Mouse (Mus musculus) E14TG2a.4 (cell line): Measurements from ENCODE around the gene Irx3.

ENCODE experiments used
- H3K27me3 ChIP-seq: 2 replicates; pipeline ENCODE4 v1.6.1; 2014; ENCODE audit warnings: low read length, control low read depth; ENCODE audit not compliant: insufficient read depth
- H3K36me3 ChIP-seq: 2 replicates; pipeline ENCODE4 v1.6.1; 2014; ENCODE audit warnings: low read length, control low read depth; ENCODE audit not compliant: insufficient read depth
- H3K4me1 ChIP-seq: replicated peaks from 2 replicates; pipeline ENCODE4 v1.6.1; 2014; ENCODE audit warnings: low read depth, low read length, control low read depth
- H3K4me3 ChIP-seq: replicated peaks from 2 replicates; pipeline ENCODE4 v1.5.1; 2014; ENCODE audit warnings: mild to moderate bottlenecking, low read length
- H3K9me3 ChIP-seq: 2 replicates; pipeline ENCODE4 v1.6.1; 2014; ENCODE audit warnings: low read length, control low read depth
- CTCF ChIP-seq: conservative IDR thresholded peaks from 2 replicates; pipeline ENCODE4 v1.5.1; 2014; ENCODE audit warnings: low read length
- NANOG ChIP-seq: IDR thresholded peaks from 2 replicates; pipeline ENCODE4 v1.6.1; 2014; ENCODE audit warnings: borderline replicate concordance, low read length, mixed read lengths
- POU5F1 ChIP-seq: IDR thresholded peaks from 2 replicates; pipeline ENCODE4 v1.6.1; 2014; ENCODE audit warnings: low read length, borderline replicate concordance

The Irx3 gene

DNA sequence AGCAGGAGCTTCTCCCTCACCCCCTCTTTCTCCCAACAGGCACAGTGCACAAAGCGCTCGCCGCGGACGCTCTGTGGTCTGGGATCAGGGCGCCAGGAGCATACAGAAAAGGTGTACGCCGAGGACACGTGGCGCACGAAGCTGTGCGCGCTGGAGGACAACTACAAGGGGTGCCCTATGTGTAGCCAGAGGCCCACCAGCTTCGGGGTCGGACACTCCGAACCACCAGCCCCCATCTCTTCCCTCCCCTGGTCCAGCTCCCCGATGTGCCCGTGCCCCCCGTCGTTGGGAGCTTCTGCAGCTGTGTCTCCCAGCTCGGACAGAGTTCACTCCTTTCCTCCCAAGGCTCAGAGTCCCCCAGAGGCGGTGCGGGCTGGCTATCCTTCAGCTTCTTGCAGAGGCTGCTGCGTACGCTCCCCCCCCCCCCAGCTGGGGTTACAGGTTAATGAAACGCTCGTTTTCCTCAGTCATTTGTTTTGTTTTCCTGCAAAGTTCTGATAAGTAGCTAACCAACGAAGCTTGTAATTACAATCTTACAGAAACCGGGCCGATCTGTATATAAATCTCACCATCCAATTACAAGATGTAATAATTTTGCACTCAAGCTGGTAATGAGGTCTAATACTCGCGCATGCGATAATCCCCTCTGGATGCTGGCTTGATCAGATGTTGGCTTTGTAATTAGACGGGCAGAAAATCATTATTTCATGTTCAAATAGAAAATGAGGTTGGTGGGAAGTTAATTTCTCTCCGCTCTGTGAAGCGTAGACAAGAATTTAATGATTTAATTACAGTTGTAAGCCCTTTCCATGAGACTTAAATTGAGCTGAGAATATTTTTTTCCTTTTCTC is 2.8 kb upstream of the Irx3 start:
- Histone ChIP-seq H3K4me1 (peaks cover 54% of the 10 kb centered on the region), H3K27me3 (peaks cover 94% of the 10 kb centered on the region), H3K9me3 (peaks cover 7% of the 10 kb centered on the region; the same call in 1 of the 2 replicates), H3K36me3 (no peaks in the 10 kb centered on the region), H3K4me3 (peak overlapping the region; percentile 53; the same call in 1 of the 2 replicates)
- TF ChIP-seq POU5F1 (no peak), CTCF (no peak), NANOG (no peak)

DNA sequence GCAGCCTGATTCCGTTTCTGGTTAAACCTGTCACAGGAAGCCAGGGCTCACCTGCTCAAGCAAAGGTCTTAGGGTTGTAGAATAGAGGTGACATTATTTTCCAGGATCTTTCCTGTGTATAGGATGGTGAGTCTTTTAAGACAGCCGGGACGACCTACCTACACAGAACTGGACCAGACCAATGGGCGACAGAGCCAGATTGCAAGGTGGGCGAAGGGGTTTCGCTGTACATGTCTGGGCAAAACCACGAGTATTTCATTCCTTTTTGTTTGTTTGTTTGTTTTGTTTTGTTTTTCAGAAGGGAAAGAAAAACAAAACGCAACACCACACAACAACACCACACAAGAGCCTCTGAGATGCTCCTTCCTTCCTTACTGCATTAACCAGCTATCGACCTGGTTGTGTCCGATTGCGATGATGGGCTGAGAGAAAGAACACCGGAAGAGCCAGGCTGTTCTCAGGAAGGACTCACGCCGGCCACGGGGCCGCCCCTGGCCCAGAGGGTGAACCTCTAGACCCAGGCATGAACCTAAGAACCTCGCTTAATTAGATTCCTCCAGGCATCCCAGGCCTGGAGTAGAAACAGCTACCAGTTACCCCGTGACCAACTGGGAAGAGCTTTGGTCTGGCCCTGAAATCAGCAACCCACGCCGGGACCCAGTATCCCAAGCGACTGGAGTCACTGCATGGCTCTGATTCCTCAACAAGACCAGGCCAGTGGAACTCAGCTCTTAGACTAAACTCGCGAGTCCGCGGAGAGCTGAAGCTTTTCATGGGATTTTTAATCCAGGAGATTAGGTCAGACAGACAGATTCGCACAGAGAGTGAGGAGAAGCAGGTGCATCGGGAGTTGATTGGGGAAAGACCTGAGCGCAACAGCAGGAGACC is 1.9 kb upstream of the Irx3 start:
- Histone ChIP-seq H3K36me3 (no peaks in the 10 kb centered on the region), H3K9me3 (peaks cover 3% of the 10 kb centered on the region; the same call in 1 of the 2 replicates), H3K4me3 (peak overlapping the region; percentile 53; the same call in 1 of the 2 replicates), H3K27me3 (peaks cover 94% of the 10 kb centered on the region), H3K4me1 (peaks cover 61% of the 10 kb centered on the region)
- TF ChIP-seq POU5F1 (no peak), NANOG (no peak), CTCF (no peak)

DNA sequence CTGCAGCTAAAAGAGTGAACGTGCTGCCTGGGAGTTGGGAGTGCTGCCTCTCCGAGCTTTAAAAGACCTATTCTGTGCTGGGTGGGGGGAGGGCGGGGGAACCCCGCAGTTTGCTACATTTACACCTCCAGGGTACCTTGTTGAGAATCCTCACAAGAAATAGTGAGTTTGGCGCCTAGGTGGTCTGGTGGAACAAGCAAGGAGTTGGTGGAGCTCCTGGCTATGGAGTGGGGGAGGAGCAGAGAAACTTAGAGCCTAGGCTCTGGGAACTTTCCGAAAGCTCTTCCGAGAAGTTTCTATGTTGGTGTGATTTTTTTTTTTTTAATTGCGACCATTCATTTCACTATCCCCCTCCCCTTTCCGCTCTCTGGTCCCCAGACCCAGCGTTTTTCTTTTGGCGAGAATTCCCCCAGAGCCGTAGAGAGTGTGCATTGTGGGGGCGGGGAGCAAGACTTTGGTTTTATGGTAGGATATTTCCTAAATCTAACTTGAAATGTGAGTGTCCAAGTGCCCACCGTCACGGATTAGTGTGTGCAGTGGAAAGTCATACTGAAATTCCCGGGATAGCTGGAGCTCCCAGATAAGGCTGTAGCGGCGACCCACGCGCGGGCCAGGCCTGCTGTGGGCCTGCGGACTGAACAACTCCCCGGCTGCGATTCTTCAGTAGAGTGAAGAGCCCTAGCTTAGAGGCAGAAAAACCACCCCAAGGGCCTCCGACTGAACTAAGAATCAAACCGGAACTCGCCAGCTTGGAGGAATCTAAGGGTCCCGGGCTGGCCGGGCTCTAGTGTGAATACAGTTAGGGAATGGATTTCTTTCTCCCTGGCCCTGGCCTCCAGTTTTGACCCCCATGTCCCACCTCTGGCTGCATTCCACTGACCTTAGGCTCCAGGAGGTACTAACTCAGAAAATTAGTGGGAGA is 795 bp upstream of the Irx3 start:
- H3K4me3 ChIP-seq, result peak overlapping the region; percentile 79; the same call in 1 of the 2 replicates
- peaks cover 68% of the 10 kb centered on the region for H3K4me1 ChIP-seq
- peaks cover 94% of the 10 kb centered on the region for H3K27me3 ChIP-seq
- no peak for TF ChIP-seq POU5F1
- TF ChIP-seq NANOG, result no peak
- no peak for TF ChIP-seq CTCF
- no peaks in the 10 kb centered on the region for H3K36me3 ChIP-seq
- H3K9me3 ChIP-seq, result no peaks in the 10 kb centered on the region

DNA sequence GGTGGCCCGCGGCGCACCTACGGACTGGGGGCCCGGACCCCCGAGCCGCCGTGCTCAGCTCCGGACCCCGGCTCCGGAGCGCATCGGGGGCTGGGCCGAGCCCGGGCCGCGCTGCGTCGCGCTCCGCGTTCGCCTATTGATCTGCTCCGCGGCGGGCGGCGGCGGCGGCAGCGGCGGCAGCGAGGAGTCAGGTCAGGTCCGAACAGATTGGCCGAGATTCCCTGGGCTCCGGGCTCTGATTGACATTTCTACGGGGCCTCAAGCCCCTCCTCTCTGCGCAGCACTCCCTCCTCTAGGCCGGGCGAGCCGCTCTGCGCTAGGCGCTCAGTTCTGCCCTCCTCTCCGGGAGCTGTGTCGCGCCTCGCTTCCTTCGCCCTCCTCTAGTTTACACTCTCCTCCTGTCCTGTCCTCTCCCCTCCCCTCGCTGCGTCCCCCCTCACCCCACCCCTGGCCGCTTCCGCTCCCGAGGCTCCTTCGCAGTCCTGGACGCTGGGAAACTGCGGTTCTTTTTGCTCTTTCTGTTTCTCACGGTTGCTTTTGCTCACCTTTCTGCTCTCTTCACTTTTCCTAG is 541 bp downstream of the Irx3 start:
- Histone ChIP-seq H3K27me3 (peaks cover 94% of the 10 kb centered on the region), H3K4me3 (peak overlapping the region; percentile 79), H3K36me3 (no peaks in the 10 kb centered on the region), H3K4me1 (peaks cover 65% of the 10 kb centered on the region), H3K9me3 (no peaks in the 10 kb centered on the region)
- TF ChIP-seq NANOG, result no peak
- no peak for TF ChIP-seq POU5F1

DNA sequence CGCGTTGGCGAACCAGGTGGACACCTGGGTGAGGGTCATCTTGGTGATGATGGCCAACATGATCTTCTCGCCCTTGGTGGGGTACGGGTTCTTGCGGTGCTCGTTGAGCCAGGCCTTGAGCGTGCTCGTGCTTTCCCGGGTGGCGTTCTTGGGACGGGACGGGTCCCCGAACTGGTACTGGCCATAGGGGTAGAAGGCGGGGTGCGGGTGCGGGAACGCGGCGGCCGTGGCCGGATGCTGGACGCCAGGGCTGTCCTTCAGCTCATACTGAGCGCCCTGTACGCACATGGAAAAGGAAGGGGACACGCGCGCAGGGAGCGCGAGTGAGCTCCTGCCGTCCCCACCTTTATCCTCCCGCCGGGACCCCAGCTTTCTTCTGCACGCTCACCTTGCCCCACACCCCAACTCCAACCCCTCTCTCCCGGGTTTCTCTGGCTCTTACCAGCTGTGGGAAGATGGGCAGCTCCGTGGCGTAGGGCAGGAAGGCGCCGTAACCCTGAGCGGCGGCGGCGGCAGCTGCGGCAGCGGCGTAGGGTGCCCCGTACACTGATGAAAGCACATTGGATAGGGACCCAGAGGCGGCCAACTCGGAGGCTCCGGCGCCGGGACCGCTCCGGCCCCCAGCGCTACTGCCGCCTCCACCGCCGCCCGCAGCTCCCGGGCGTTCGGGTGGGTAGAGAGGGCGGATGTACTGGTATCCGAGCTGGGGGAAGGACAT is 1.2 kb downstream of the Irx3 start:
- TF ChIP-seq NANOG (no peak), POU5F1 (no peak), CTCF (no peak)
- peaks cover 59% of the 10 kb centered on the region for H3K4me1 ChIP-seq
- H3K36me3 ChIP-seq, result no peaks in the 10 kb centered on the region
- peaks cover 95% of the 10 kb centered on the region for H3K27me3 ChIP-seq
- H3K4me3 ChIP-seq, result peak overlapping the region; percentile 79
- H3K9me3 ChIP-seq, result no peaks in the 10 kb centered on the region

DNA sequence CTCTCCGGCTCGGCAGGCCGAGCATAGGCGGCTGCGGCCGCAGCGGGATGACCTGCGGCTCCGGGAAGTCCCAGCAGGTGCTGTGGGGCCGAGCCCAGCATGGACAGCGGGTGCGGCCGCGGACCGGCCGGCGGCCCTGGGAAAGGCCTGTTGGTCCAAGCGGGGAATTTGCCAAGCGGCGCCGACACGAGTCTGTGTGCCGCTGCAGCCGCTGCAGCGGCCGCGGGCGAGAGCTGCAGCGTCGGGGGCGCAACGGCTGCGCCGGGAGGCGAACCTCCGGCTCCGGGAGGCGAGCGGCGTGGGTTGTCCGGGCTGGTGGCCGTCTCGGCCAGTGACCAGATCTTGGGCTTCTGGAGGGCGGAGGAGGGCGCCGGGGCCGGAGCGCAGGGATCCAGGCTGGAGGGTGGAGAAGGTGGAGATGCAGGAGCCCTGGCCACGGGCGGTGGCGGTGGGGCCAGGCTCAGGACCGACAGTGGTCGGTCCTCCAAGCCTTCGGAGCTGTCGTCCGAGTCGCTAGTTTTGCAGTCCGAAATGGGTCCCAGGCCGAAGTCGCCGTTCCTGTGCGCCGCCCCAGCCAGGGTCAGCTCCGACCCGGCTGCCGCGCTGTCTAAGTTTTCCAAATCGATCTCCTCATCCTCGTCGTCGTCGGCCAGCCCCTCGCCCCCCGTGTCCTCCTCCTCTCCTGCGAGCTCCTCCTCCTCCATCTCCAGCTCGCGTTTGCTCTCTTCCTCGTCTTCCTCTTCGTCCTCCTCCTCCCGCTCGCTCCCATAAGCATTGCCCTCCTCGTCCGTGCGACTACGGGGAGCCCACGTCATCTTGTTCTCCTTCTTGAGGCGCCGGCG is 2.0 kb downstream of the Irx3 start:
- Histone ChIP-seq H3K9me3 (no peaks in the 10 kb centered on the region), H3K27me3 (peaks cover 93% of the 10 kb centered on the region), H3K36me3 (no peaks in the 10 kb centered on the region), H3K4me1 (peaks cover 56% of the 10 kb centered on the region), H3K4me3 (peak overlapping the region; percentile 79)
- TF ChIP-seq NANOG, result no peak
- no peak for TF ChIP-seq POU5F1
- TF ChIP-seq CTCF, result no peak
